Mouse (Mus musculus) left cerebral cortex, adult 8-10 months (tissue): ENCODE results near the gene Fads2. TPM values are rescaled to one million over a fixed set of nuclear protein-coding genes. Genes with fewer than 3 reads are reported as not detected.
A peak's percentile ranks its signal among the peaks of the same experiment; 100 is the strongest.

Experiments
- DNase-seq, 2 experiments: peaks; one replicate each; pipeline ENCODE4 v3.0.0; 2022; ENCODE audit warnings: low spot score in 2 of 2
- total RNA-seq, 4 experiments: library from RNA; stranded (reverse); gene quantifications; 2 replicates each; pipeline ENCODE4 v1.2.4; 2022

The Fads2 gene
- total RNA-seq, 4 experiments from 2014 or later: 123 to 134 (median 128) TPM

- peak; percentile 51 to 72 for DNase-seq
These were observed 60.0 kb downstream of the Fads2 start, which contains the start of gene Fads3 for GRCm38 (mm10) chr19:10041388-10042148. Gene Fads3, plus strand, starts transcription at chr19:10041569.

- no peak for DNase-seq
These were observed 60.6 kb downstream of the Fads2 start for GRCm38 (mm10) chr19:10040866-10041387.

GRCm38 (mm10) chr19:10039615-10040014 is 61.9 kb downstream of the Fads2 start:
- no peak for DNase-seq

- no peak for DNase-seq
These were observed 62.6 kb downstream of the Fads2 start for GRCm38 (mm10) chr19:10038910-10039309.

GRCm38 (mm10) chr19:10038364-10038763 is 63.2 kb downstream of the Fads2 start:
- no peak for DNase-seq

GRCm38 (mm10) chr19:10037534-10037933 is 64.0 kb downstream of the Fads2 start:
- DNase-seq: no peak

- DNase-seq: peak in 1 of 2 experiments; percentile 75
These were observed 66.6 kb downstream of the Fads2 start for GRCm38 (mm10) chr19:10034785-10035447.

- DNase-seq: no peak
These were observed 67.2 kb downstream of the Fads2 start for GRCm38 (mm10) chr19:10034356-10034755.

- peak in 1 of 2 experiments; percentile 45 for DNase-seq
These were observed 68.2 kb downstream of the Fads2 start for GRCm38 (mm10) chr19:10033211-10033973.

- DNase-seq: no peak
These were observed 71.8 kb downstream of the Fads2 start for GRCm38 (mm10) chr19:10029746-10030145.

- peak in 1 of 2 experiments; percentile 40 for DNase-seq
These were observed 76.2 kb downstream of the Fads2 start for GRCm38 (mm10) chr19:10025169-10025875.

GRCm38 (mm10) chr19:10023304-10023758 is 78.2 kb downstream of the Fads2 start:
- DNase-seq: no peak

GRCm38 (mm10) chr19:10022414-10023303 is 78.9 kb downstream of the Fads2 start:
- DNase-seq: no peak

- no peak for DNase-seq
These were observed 79.6 kb downstream of the Fads2 start for GRCm38 (mm10) chr19:10021981-10022380.

- DNase-seq: no peak
These were observed 82.3 kb downstream of the Fads2 start for GRCm38 (mm10) chr19:10019214-10019760.

GRCm38 (mm10) chr19:10018527-10018818 is 83.1 kb downstream of the Fads2 start:
- no peak for DNase-seq

- DNase-seq: peak; percentile 57 to 73
These were observed 83.7 kb downstream of the Fads2 start for GRCm38 (mm10) chr19:10017637-10018526.

- no peak for DNase-seq
These were observed 85.4 kb downstream of the Fads2 start for GRCm38 (mm10) chr19:10016151-10016550.

- DNase-seq: no peak
These were observed 86.1 kb downstream of the Fads2 start for GRCm38 (mm10) chr19:10015442-10015841.
